Mouse (Mus musculus) cerebellum, adult 9-11 months (tissue): ENCODE results near the gene Smarcb1.

Experiments
- DNase-seq: peaks from one replicate; pipeline ENCODE4 v3.0.0; 2022

The Smarcb1 gene

DNA sequence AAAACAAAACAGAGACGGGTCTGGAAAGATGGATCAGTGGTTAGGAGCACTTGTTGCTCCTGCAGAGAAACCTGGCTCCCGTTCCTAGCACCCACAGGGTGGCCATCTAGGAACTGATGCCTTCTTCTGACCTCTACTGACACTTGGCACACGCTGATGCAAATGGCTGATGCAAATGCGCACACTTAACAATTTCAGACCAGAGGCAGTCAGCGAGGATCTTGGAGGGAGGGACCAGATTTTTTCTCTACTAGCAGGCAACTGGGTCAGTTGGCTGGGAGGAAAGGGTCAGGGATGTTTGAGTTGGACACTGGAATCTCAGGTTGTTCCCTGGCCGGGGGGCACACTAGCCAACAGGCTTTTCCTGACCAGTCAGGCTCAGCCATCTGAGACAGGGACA lies 11.5 kb upstream of the Smarcb1 start, which contains the start of gene Chchd10:
Chchd10 (plus strand) TSS at position 240 of the 400 bp plus-strand sequence.
- no peak for DNase-seq

DNA sequence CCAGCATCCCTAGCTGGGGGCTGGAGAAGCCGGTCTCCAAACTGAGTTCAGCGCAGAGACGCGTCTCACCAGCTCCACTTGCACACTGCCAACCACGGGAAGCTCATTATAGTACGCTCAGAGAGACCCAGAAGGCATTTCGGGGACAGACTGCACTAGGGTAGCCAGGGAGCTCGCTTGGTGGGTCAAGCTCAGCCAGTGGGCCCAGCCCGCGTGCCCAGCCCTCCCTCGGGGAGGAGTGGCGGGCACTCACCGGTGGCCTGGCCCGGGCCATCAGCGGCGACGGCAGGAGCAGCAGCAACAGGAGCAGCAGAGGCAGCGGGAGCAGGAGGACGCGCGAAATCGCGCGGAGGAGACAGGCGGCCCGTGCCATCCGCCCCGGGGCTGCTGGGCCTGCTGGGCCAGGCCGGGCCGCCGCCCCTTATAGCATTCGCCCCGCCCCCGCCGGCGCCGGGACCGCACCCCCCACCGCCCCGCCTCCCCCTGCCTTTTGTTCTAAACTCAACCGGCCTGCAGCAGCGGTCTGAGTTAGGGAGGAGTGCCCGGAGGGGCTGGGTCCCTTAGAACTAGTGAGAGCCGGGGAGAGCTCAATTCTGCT lies 10.8 kb upstream of the Smarcb1 start:
- DNase-seq: no peak

- DNase-seq: no peak
Measured at GRCm38 (mm10) chr10:75931311-75931710, 9.9 kb upstream of the Smarcb1 start.

DNA sequence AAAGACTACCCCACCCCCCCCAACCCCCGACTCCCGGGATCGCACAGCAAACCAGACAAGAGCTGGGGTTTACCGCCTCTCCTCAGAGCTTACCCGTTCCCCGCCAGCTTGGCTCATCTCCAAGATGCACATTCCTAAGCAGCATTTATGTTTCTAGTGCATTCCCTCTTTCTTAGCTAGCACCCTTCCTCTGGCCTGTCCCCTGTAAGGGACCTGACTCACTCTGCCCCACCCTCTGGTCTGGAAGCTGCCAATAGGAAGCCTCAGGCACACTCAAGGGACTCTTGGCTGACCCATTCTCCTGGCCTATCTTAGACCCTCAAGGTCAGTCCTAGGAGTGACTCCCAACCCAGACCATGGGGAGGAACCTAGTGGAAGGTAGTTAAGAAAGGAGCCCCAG lies 8.9 kb upstream of the Smarcb1 start:
- no peak for DNase-seq

- no peak for DNase-seq
Measured at GRCm38 (mm10) chr10:75926396-75926795, 5.0 kb upstream of the Smarcb1 start.

DNA sequence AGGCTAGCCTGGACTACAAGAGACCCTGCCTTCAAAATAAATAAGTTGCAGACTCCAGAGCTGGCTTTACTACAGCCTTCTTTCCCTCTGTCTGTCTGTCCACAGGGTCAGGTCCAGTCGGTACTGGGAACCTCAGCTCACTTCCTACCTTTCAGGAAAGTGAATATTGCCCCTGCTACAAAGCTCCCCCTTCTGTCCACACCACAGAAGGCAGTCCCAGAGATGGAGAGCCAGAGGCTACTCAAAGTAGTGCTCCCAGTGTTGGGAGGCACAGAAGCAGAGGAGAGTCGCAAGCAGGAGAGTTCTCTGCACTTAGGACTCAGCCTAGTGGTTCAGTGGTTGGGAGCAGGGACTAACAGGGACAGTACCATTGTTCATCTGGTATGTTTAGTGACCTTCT lies 2.9 kb upstream of the Smarcb1 start:
- no peak for DNase-seq

DNA sequence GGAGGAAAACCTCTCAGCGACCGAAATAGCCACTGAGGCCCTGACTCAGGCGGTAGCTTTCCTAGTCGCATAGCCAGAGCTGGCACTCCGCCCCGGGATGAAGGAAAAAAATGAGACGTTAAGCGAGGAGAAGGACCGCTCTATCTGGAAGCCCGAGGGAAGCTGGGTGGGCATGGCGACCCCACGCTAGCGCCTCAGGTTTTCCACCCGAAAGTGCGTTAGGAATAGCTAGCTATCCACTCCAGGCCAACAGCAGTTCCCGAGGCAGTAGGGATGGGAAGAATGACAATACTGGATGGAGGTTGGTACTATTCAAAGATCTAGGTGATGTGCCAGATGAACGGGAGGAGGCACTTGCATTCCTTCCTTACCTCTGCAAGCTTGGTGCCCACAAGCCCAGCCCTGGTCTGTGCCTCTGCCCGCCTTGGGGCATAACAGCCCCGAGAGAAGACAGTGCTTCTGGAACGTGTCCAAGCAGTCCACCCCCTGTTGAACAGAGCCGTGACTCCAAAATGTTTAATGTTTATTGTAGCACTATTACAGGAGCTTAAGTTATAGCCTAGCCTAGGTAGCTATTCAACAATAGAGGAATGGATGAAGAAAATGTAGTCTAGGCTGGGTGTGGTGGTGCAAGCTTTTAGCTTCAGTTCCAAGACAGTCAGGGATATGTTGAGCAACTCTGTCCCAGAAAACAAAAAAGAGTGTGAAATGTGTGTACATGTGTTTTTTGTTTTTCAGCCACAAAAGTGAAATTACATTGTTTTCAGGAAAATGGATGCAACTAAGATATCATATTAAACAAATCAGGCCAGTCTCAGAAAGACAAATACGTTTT lies 526 bp upstream of the Smarcb1 start:
- DNase-seq: no peak

DNA sequence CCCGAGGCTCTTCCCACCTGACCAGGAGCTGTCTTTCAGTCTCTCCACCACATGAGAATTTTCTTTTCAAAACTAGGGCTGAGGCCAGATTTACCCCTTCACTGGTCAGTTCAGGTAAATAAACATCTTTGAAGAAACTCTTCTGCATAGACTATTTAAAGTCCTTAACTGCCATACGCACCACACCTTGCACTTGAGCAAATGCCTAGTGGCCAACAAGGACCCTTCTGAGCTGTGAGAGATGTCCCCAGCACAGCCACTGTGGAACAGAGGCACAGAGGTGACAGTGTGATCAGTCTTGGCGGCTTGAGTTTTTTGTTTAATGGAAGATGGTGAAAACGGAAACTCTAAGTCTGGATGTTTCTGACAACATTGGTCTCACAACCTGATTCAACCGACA lies 2.4 kb downstream of the Smarcb1 start:
- DNase-seq: no peak

GRCm38 (mm10) chr10:75916840-75917239 lies 4.6 kb downstream of the Smarcb1 start:
- no peak for DNase-seq

- DNase-seq: no peak
Measured at GRCm38 (mm10) chr10:75915557-75915956, 5.9 kb downstream of the Smarcb1 start.

- no peak for DNase-seq
Measured at GRCm38 (mm10) chr10:75913013-75913589, 8.3 kb downstream of the Smarcb1 start.

GRCm38 (mm10) chr10:75910698-75911097 lies 10.7 kb downstream of the Smarcb1 start:
- DNase-seq: no peak

DNA sequence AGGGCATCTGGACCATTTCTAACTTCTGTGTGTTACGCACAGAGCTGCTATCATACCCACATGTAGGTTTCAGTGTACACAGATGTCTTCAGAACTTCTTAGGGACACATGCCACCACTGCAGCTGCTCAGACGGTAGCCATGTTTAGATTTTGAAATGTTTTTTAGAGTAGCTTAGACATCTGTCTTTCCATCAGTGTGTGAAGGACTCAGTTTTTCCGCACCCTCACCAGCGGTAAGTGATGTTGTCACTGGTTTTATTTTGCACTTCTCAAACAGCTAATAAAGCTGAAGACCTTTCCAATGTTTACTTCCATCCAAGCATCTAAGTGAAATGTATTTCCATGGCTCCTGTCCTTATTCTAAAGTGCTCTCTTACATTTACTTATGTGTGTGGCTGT lies 14.5 kb downstream of the Smarcb1 start:
- DNase-seq: no peak

- no peak for DNase-seq
Measured at GRCm38 (mm10) chr10:75904391-75904790, 17.0 kb downstream of the Smarcb1 start.

DNA sequence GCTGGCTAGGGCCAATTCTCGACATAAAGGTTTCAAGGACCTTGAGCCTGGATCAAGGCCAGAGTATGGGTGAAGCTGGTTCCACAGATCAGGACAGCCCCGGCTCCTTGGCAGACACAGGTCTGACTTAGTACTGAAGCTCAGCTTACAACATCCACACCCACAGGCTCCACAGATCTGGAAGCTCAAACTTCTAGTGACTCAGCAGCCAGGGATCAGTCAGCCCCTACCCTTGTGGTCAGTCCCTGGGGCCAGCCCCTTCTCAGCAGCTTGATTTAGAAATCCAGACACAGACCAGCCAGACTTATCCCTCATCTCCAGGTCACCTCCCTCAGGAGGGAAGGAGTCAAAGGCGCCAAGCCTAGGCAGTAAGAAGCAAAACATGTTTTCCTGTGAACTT lies 22.6 kb downstream of the Smarcb1 start:
- DNase-seq: no peak

DNA sequence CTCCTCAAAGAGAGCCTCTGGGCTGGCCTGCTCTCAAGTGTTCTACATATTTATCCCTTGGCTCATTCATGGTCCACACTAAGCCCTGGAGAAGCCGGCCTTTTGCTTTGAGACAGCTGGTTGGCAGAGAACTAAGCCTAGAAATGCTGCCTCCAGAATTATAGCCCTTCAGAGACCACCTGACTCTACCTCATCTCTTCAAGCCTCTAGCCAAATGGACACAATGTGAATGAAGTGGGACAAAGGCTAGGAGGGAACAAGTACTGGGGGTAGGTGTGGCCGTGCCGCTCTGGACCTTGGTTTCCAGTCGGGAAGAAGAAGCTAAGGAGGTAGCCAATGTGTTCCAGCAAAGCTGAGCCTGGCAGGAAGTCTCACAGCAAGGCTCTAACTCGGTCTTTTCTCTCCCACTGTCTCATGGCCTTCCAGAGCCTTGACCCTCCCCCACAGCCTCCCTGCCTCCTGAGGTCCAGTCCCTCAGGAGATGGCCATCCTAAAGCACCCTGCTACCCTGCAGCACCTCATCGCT lies 23.3 kb downstream of the Smarcb1 start:
- DNase-seq: no peak

- DNase-seq: peak; percentile 71
Measured at GRCm38 (mm10) chr10:75897373-75897772, 24.0 kb downstream of the Smarcb1 start.

DNA sequence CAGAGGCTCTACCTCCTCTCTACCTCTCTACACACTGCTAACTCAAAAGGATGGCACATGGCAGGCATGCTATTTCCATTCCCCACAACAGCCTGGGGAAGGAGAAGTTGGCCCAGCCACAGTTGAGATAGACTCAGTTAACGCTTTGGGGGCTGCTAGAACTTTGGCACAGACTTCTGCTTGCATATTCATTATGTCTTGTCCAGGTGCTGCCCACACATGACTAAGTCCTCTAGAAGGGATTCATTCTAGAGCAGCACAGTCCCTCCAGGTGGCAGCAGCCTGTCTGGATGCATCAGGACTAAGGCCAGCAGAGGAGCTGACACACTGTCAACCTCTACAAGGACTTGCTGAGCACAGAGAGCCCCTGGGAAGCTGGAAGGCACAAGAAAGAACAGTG lies 25.2 kb downstream of the Smarcb1 start:
- no peak for DNase-seq

DNA sequence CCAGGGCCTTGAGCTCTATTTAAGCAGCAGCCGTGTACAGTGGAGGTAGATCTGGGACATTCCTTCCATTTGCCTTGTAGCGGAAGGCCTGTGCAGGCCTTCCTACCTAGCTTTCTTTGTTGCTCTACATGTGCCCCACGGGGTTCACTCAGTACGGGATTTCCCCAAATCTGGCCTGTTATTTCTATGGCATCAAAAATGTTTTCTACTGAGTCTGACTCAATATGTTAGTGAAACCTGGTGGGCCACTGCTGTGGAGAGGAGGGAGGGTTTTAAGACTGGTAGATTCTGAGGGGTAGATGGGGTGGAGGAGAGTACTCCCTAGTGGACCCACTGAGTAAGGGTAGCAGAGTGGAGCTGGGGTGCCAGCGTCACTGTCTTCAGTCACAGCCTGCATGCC lies 25.7 kb downstream of the Smarcb1 start:
- no peak for DNase-seq

DNA sequence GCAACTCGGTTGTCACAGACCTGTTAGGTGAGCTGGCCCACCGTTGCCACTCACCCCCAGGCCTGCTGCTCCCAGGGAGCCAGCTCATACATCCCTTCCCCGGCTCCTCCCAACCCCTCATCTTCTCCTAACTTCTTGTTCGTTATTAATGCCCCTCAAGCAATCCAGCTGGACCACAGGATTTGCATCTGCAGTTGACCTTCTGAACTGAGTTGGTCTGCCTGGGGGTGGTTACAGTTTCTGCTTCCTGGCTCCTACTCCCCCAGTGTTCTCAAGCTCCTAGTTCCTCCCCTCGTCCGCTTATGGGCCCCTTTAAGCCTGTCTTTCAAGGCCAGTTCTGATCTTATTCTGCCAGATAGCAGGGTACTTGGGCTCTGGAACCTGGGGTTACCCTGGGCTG lies 26.8 kb downstream of the Smarcb1 start:
- no peak for DNase-seq

GRCm38 (mm10) chr10:75893089-75893750 lies 28.2 kb downstream of the Smarcb1 start, which contains the start of gene Derl3:
Derl3 (plus strand) TSS chr10:75893413.
- DNase-seq: peak; percentile 99

- DNase-seq: no peak
Measured at GRCm38 (mm10) chr10:75889406-75890153, 31.8 kb downstream of the Smarcb1 start.
